In genomic region chr2:128693236-128693635, GRCm38 (mm10) we compare ENCODE assay signal across 24 mouse cellular contexts. TPM values are rescaled to one million over a fixed set of nuclear protein-coding genes. Genes with fewer than 3 reads are reported as not detected.
DNase-seq lines count a peak whose midpoint lies in the region; ATAC-seq and TF ChIP-seq lines count a peak whose summit lies in the region.
"Had no signal": no experiment of that assay in that cellular context is flagged by ENCODE, and none has a peak within 500 bp of the region (broad histone marks: within the 10 kb centered on the region; RNA-seq: fewer than 3 reads in every experiment).

No protein-coding gene starts in this region.

- DNase-seq in heart, adult 11 months = peak; percentile 83
- no peak for DNase-seq in heart, postnatal 36 days
- peak; percentile 56 for DNase-seq in midbrain, embryonic 11.5 days (ENCODE audit: low spot score, missing footprints)
- DNase-seq in layer of hippocampus, adult 11-12 months (ENCODE audit: low spot score) = no peak
- DNase-seq: adrenal gland, adult 2 months; adrenal gland, postnatal 14 days; cerebellum, adult 11 months; cerebellum, adult 2 months; cerebellum, adult 9-11 months; cerebellum, postnatal 25 days; gastrocnemius, postnatal 25 days; kidney, adult 11 months had no signal

- H3K27ac ChIP-seq in midbrain, embryonic 11.5 days (ENCODE audit: low read depth, low read length) = no peak overlapping the region
- no peak overlapping the region for H3K27ac ChIP-seq in midbrain, embryonic 16.5 days (ENCODE audit: low read length)
- H3K27ac ChIP-seq: embryonic facial prominence, embryonic 15.5 days; forebrain, embryonic 12.5 days; forebrain, embryonic 15.5 days; hindbrain, embryonic 10.5 days; hindbrain, embryonic 13.5 days; intestine, embryonic 15.5 days had no signal

- no peaks in the 10 kb centered on the region for H3K9me3 ChIP-seq in midbrain, embryonic 11.5 days (ENCODE audit: control insufficient read depth, low read length)
- no peaks in the 10 kb centered on the region for H3K9me3 ChIP-seq in midbrain, embryonic 16.5 days (replicated peaks; ENCODE audit: control insufficient read depth, low read length, poor library complexity, severe bottlenecking)
- H3K9me3 ChIP-seq: embryonic facial prominence, embryonic 15.5 days; forebrain, embryonic 12.5 days; forebrain, embryonic 15.5 days; hindbrain, embryonic 10.5 days; hindbrain, embryonic 13.5 days; intestine, embryonic 15.5 days had no signal

- no peaks in the 10 kb centered on the region for H3K36me3 ChIP-seq in midbrain, embryonic 11.5 days (ENCODE audit: control insufficient read depth, insufficient read depth, low read length)
- H3K36me3 ChIP-seq in midbrain, embryonic 16.5 days (ENCODE audit: control insufficient read depth, insufficient read depth, low read length) = no peaks in the 10 kb centered on the region
- no peaks in the 10 kb centered on the region for H3K36me3 ChIP-seq in myocyte (ENCODE audit: control insufficient read depth, insufficient read depth)
- H3K36me3 ChIP-seq: embryonic facial prominence, embryonic 15.5 days; forebrain, embryonic 12.5 days; forebrain, embryonic 15.5 days; hindbrain, embryonic 10.5 days; hindbrain, embryonic 13.5 days; intestine, embryonic 15.5 days had no signal

- H3K4me2 ChIP-seq in midbrain, embryonic 11.5 days = no peak overlapping the region
- no peak overlapping the region for H3K4me2 ChIP-seq in midbrain, embryonic 16.5 days (ENCODE audit: low read length)
- H3K4me2 ChIP-seq in myocyte (ENCODE audit: low read depth) = peak overlapping the region; percentile 42
- H3K4me2 ChIP-seq: embryonic facial prominence, embryonic 15.5 days; forebrain, embryonic 12.5 days; forebrain, embryonic 15.5 days; hindbrain, embryonic 13.5 days; intestine, embryonic 15.5 days had no signal

- no peaks in the 10 kb centered on the region for H3K4me1 ChIP-seq in midbrain, embryonic 11.5 days (ENCODE audit: control insufficient read depth, insufficient read depth, low read length)
- H3K4me1 ChIP-seq in midbrain, embryonic 16.5 days (ENCODE audit: control insufficient read depth, insufficient read depth, low read length) = peaks cover 4% of the 10 kb centered on the region

- WGBS in midbrain, embryonic 11.5 days = 74% methylated on average over 4 of the region's 4 CpGs
- 65% methylated on average over 4 of the region's 4 CpGs for WGBS in midbrain, embryonic 16.5 days

- H3K9ac ChIP-seq in midbrain, embryonic 11.5 days (ENCODE audit: low read length) = no peak overlapping the region
- H3K9ac ChIP-seq in midbrain, embryonic 16.5 days (ENCODE audit: low read depth, low read length) = no peak overlapping the region
- H3K9ac ChIP-seq: embryonic facial prominence, embryonic 15.5 days; forebrain, embryonic 12.5 days; forebrain, embryonic 15.5 days; hindbrain, embryonic 13.5 days; intestine, embryonic 15.5 days had no signal

- no peak for ATAC-seq in midbrain, embryonic 11.5 days (ENCODE audit: low FRiP score)
- ATAC-seq in midbrain, embryonic 16.5 days = no peak
- ATAC-seq: CD4-positive, CD25-positive, alpha-beta regulatory T cell, adult 4 months; forebrain, embryonic 15.5 days; hindbrain, embryonic 16.5 days; intestine, embryonic 15.5 days had no signal

- H3ac ChIP-seq in myocyte (ENCODE audit: control insufficient read depth, insufficient read length) = no peak overlapping the region

- intact Hi-C loops in heart, postnatal 36 days (cut with DNase I) = loop anchor here (10.0 kb wide), 1 partner anchor 502 kb away; the partner anchor contains the start of gene Slc20a1

- H3K79me2 ChIP-seq in myocyte (ENCODE audit: control insufficient read depth, insufficient read depth) = no peaks in the 10 kb centered on the region

- no peak overlapping the region for H3K4me3 ChIP-seq in midbrain, embryonic 11.5 days (ENCODE audit: low read depth, low read length)
- H3K4me3 ChIP-seq in midbrain, embryonic 16.5 days (ENCODE audit: low read depth, low read length) = no peak overlapping the region
- no peak overlapping the region for H3K4me3 ChIP-seq in myocyte
- H3K4me3 ChIP-seq: embryonic facial prominence, embryonic 15.5 days; erythroblast, embryonic 14.5 days; forebrain, embryonic 12.5 days; forebrain, embryonic 15.5 days; hindbrain, embryonic 10.5 days; hindbrain, embryonic 13.5 days; intestine, embryonic 15.5 days had no signal

- no peak for TF ChIP-seq POLR2A in myocyte (IDR thresholded peaks at IDR 0.05; ENCODE audit: insufficient read length, low read depth)

- H3K27me3 ChIP-seq in midbrain, embryonic 11.5 days (ENCODE audit: control insufficient read depth, insufficient read depth, low read length) = no peaks in the 10 kb centered on the region
- H3K27me3 ChIP-seq in midbrain, embryonic 16.5 days (ENCODE audit: control insufficient read depth, insufficient read depth, low read depth, low read length) = no peaks in the 10 kb centered on the region
- no peaks in the 10 kb centered on the region for H3K27me3 ChIP-seq in myocyte (ENCODE audit: control insufficient read depth, insufficient read depth, insufficient read length)
- H3K27me3 ChIP-seq: embryonic facial prominence, embryonic 15.5 days; intestine, embryonic 15.5 days had no signal

TF ChIP-seq in myocyte, 11 proteins besides CTCF, POLR2A, EP300 and RAD21:
- TF ChIP-seq TCF3 (IDR thresholded peaks at IDR 0.05; ENCODE audit: insufficient read length, low read depth) = no peak
- TF ChIP-seq MAX (IDR thresholded peaks at IDR 0.05; ENCODE audit: low read depth) = no peak
- TF ChIP-seq REST (IDR thresholded peaks at IDR 0.05; ENCODE audit: insufficient read depth, insufficient read length) = no peak
- TF ChIP-seq TCF12 (IDR thresholded peaks at IDR 0.05; ENCODE audit: insufficient read depth, poor library complexity, severe bottlenecking) = no peak
- TF ChIP-seq POLR2AphosphoS2 (IDR thresholded peaks at IDR 0.05; ENCODE audit: insufficient read length, low read depth) = no peak
- no peak for TF ChIP-seq SRF (IDR thresholded peaks at IDR 0.05; ENCODE audit: control insufficient read depth, insufficient read length, low read depth)
- no peak for TF ChIP-seq MYOG (IDR thresholded peaks at IDR 0.05; ENCODE audit: control insufficient read depth in 1 of 3, insufficient read depth in 1 of 3, insufficient read length in 2 of 3, low read depth in 2 of 3)
- TF ChIP-seq MYOD1 (IDR thresholded peaks at IDR 0.05; ENCODE audit: control insufficient read depth in 1 of 3, insufficient read length in 2 of 3, low read depth in 2 of 3) = no peak
- TF ChIP-seq USF1 (IDR thresholded peaks at IDR 0.05; ENCODE audit: low read depth) = no peak
- no peak for TF ChIP-seq CEBPB (IDR thresholded peaks at IDR 0.05; ENCODE audit: insufficient read depth, poor library complexity, severe bottlenecking)
- TF ChIP-seq E2F4 (IDR thresholded peaks at IDR 0.05; ENCODE audit: insufficient read depth) = no peak
TF ChIP-seq in myocyte: peak in this region for 0.

RNA-seq across cellular contexts. Expression of gene Mertk, which starts 5.5 kb away (rescaled TPM):
- total RNA-seq in heart, postnatal 36 days (2021) = 1 to 10 TPM; 5.6 to 6.7 TPM
- 3.0 and 4.3 TPM in 2 replicates for polyA plus RNA-seq in midbrain, embryonic 11.5 days (2014; fragmentation: Nextera tagmentation; extraction: Ambion mirVana)
- polyA plus RNA-seq in midbrain, embryonic 16.5 days (2015; fragmentation: Nextera tagmentation; extraction: Ambion mirVana) = 1.5 and 1.9 TPM in 2 replicates
- polyA plus RNA-seq in myocyte (2012; fragmentation: generic; extraction: Trizol) = 0.89 TPM
- total RNA-seq: MEL had no signal

RNA-seq across cellular contexts. Expression of gene Anapc1, which starts 6.0 kb away (rescaled TPM):
- 10 to 100 TPM; 39.0 to 46.9 TPM for total RNA-seq in heart, postnatal 36 days (2021)
- 86.5 and 100 TPM in 2 replicates for polyA plus RNA-seq in midbrain, embryonic 11.5 days (2014; fragmentation: Nextera tagmentation; extraction: Ambion mirVana)
- polyA plus RNA-seq in midbrain, embryonic 16.5 days (2015; fragmentation: Nextera tagmentation; extraction: Ambion mirVana) = 44.1 and 47.8 TPM in 2 replicates
- 36.4 TPM for polyA plus RNA-seq in myocyte (2012; fragmentation: generic; extraction: Trizol)

Comparison
In these comparisons a context has a peak if more than half of its experiments do, and no peak if none do; other contexts are left out.
1. DNase-seq: peak in heart, adult 11 months (single experiment) and midbrain, embryonic 11.5 days (single experiment); none in heart, postnatal 36 days (0 of 2) and layer of hippocampus, adult 11-12 months (single experiment).